Mouse (Mus musculus): ENCODE measurements around the gene Fam135a.
A peak's percentile ranks its signal among the peaks of the same experiment; 100 is the strongest.
"Not testable (repeated sequence)": the region's sequence is repeated elsewhere in the genome, so short reads cannot be mapped to it uniquely, and the experiment has no call there.

Gene Fam135a

DNA sequence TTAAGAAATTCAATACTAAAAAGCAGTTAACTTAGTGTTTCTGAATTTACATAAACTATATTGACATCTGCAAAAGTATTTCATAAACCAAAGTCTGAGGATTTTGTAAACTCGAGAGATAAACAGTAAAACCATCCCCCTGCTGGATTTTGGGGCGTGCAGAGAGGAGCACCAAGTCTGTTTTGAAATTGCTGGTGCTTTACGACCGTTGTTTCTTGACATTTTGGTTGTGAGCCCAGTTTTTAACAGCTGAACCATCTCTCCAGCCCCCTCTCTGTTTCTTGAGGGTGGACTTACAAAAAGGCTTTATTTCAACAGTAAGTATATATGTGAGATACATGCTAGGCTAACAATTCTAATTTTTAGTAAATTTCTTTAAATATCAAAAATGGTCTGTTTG is 33.4 kb downstream of the Fam135a start:
- DNase-seq, result no peak

DNA sequence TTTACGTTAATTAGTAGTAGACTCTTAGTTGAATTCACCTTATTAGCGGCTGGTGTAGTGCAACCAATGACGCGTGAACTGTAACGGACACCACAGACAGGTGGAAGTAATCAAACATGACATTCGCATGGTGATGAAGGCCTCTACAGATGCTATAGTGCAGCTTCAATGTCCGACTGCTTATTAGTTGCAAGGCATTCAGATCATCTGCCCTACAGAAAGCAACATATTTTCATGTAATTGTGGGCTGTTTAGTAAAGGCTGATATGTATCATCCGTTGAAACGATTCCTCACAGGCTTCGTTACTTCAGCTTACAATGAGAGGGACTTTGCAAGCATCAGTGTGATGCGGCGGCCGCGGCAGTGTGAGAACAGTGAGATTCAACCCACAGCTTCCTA is 44.4 kb downstream of the Fam135a start:
- DNase-seq, result no peak

DNA sequence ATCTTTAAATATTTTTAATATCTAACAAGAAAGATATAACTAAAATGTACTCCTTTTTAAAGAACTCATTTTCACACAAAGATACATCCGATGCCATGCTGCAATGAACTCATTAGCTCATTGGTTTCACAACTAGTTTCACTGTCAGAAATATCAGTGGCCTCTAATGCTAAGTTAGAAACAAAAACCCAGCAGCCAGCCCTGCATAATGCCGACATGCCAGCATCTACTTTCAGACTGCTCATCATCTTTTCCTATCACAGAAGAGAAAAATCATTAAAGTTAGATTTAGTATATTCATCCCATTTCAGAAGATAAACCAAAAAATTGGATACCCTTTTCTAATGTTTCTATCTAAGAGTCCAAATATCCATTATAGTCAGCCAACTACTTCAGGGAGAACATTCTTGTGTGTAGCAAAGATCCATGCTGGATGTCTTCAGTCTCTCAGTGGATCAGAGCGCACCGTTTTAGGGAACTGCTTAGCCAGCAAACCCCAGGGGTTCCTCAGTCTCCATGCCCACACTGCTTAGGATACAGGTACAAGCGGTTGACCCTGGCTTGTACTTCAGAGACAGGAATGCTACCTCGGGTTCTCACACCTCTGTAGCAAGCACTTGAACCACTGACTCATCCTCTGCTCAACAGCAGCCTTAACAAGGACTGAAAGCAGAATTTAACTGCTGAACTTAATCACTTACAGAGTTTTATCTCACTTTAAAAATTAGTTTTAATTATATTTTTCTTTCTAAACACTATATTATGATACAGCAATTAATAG is 53.2 kb downstream of the Fam135a start:
- DNase-seq, result peak; percentile 7 to 16

DNA sequence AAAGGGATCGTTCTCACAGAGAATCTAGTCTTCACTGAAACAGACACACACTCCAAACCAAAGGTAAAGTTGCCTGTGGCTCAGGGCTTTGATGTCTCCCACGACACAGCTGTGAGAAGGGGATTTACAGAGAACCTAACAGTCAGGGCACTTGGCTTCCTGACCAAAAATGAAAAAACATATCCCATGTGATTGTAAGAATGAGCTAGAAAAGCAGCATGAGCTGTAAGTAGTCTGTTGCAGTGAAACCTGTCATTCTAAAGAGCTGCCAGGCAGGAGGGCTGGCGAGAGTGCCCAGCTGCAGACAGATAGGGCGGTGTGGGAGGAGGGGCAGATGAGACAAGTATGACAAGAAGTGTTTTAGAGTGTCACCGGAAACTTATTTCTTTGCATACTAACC is 54.5 kb downstream of the Fam135a start:
- DNase-seq, result no peak

DNA sequence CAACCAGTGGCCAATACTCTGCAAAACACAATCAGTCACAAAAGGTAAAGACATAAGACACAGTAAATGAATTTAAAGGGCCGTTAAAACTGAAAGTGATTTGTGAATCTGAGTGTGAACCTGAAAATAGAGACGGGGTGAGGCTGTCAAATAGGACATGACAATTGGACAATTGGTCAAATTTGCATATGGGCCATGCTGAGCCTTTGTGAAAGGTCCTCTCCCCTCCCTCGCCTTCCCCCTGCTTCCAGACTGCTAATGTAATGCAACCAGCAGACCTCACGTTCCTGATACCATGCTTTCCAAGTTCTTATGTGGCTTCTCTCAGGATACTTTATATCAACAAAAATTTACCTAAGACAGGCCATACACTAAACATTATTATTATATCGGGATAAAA is 57.1 kb downstream of the Fam135a start:
- no peak for DNase-seq

DNA sequence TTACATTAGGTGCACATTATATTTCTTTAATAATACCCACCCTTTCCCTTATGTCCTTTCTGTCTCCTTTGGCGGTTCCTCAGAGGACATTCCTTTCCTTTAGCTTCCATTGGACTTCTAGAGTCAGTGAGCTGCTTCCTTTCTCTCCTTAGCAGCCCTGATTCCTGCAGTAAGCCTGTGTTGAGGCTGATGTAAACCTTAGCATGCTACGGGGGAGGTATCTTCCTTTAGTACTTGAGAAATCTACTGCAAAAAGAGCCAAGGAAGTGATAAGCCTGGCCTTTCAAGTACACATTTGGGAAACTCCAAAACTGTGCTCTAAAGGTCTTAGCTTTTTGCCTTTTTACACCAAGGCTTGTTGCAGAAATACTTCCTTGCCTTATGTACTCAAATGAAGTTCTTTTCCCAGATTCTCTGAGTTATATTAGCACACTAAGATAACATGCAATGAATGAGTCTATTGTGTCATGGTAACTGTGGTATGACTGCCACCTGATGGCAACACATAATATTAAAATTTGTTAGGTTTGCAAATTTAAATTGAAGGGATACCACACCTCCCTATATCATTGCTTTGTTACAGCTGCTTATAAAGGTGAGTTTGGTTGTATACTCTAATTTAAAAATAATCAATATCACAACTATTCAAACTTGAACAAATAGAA is 66.2 kb downstream of the Fam135a start:
- DNase-seq, result no peak

DNA sequence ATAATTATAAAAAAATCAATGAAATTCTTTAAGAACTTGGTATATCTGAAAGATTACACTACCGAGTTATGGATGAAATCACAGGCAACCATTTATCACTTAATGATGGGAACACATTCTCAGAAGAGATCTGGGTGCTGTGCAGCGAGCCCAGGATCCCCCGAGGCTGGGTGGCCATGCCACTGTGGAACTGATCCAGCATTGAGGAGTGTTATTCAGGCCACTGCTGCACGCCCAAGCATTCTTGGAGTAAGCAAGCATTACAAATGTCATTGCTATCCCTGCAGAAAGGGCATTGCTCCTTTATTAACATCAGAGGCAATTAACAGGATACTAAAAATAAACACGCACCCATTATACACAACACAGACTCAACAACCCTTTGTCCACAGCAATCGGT is 89.3 kb downstream of the Fam135a start:
- DNase-seq, result no peak

DNA sequence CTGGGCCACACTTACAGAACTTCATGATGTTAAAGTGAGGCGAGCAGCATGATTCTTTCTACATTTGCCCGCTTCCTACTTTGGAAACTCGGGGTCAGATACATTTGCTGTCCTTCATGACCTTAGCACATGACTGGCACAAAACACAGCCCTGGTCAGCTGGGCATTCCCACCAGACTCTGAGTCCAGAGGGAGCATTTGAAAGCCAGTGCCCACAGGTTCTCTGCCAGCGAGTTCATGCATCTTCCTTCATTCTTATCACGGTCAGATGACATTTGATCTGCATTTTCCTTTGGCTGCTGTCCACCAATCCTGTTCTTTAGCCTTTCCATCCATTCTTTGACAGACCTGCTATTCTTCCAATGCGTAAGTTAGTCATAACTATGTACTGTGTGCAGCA is 90.1 kb downstream of the Fam135a start:
- DNase-seq, result no peak

DNA sequence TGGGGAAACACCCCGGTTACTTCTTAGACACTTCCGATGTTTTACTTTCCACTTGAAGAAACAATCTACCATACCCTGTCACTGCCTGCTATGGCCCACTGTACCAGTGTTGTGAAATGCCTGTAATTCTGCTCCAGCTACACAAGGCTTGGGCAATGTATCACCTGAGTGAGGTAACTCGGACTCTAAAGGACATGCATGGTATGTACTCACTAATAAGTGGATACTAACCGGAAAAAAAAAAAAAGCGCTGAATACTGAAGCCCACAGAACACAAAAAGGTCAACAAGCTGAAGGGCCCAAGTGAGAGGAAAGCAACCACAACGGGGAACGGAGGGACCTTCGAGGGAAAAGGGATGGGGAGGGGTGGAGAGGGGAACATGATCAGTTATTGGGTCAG is 92.5 kb downstream of the Fam135a start:
- DNase-seq, result no peak

DNA sequence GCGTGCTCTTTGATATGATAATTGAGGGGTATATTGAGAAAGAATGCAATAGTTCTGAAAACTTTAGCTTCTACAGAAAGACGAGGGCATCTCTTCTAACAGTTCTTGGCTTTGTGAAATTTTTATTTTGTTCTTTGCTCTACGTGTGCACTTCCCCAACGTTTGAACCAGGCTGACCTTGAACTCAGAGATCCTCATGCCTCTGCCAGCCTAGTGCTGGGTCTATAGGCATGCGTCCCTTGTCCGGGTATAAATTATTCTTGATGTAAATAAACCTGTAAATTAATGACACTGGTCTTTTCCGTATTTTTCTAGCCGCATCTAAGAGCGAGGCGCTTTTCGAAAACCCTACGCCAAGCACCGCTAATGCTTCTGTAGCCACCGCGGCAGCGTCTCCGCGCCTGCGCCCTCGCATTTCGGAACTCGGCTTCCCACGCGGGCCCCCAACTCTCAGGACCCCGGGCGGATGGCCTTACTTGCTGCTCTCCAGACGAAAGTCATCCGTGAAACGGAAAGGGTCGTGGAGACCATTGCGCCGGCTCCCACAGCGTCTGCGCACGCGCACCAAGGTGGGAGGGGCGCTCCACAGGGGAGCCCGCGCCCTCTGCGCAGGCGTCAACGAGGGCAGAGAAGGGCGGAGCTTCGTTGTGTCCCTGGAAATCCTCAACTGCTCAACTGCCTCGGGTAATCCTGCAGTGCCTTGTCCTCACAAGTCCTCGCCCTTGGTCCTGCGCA is 94.9 kb downstream of the Fam135a start, which contains the start of gene Sdhaf4:
TSS of gene Sdhaf4 (minus strand) at position 587 of the 735 bp plus-strand sequence.
- DNase-seq, result peak; percentile 89

DNA sequence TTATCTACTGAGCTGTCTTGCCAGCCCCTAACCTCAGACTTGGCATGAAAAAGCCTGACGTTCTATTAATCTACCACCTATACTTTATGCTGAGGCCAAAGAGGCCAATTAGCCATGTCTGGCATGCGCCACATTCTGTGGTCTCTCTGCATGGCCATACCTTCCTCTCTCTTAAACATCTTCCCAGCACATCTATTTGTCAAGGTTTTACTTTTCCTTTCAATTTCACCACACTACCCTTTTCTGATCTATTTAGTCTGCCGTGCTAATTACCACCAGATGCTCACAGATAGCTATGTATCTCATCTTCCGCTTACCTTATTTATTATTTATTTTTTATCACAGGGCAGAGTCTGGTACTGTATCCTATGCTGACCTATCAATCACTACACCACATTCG is 100.8 kb downstream of the Fam135a start:
- no peak for DNase-seq

DNA sequence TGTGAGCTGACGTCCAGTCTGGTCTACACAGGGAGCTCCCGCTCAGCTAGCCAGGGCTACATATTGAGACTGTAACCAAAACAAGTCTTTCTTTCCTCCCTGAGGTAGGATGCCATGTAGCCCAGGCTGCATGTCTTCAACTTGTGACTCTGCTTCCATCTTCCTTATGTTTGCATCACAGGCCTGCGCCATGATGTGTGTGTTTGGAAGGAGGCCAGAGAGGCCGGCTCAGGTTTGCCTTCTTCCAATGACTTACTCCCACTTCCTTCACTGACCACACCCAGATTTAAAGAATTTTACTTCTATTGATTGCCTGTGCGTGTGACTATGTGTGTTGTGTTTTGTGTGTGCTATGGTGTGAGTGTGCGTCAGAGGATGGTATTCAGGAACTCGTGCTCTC is 101.3 kb downstream of the Fam135a start:
- no peak for DNase-seq

DNA sequence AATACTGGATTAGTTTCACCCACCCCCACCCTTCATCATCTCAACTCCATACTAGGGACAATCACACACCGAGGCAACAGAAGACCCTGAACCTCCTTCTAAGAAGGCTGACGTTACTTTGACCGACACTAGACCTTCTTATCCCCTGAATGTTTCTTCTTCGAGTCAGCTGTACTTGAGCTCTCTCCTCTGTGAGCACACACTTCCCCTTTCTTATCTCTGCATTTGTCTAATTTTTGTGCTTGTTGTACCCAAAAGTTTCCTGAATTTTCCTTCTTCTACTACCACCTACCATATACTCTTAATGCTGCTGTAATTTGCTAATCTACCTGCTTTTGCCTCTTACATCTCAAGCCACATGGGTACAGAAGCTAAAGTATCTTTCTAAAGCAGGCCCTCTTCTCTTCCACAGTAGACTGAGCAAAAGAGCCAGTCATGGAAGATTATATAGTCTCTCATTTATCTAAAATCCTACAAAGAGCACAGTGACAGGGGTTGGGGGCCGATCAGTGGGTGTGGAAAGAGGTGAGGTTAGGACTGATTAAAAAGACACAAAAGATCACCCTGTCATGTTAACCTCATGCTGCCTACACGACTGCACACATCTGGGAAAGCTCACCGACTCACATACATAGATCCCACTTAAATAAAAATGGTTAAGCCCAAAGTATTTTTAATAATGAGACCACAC is 101.9 kb downstream of the Fam135a start:
- DNase-seq, result no peak

DNA sequence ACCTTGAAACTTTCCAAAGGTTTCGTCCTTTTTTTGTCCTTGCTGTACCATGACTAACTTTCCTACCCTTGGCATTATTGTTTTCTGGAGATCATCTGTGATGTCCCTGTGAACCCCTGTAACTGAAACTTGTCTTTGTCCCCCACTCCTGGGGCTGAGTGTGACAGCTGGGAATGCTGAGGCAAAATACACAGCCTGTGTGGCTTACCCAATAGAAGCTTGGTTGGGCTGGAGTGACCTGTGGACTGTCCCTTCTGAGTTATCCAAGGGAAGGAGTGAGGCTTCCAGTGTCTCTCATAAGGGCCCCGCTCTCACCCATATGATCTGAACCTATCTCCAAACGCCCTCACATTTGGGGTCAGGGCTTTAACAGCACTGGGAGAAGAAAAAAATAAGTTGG is 102.6 kb downstream of the Fam135a start:
- DNase-seq, result no peak

DNA sequence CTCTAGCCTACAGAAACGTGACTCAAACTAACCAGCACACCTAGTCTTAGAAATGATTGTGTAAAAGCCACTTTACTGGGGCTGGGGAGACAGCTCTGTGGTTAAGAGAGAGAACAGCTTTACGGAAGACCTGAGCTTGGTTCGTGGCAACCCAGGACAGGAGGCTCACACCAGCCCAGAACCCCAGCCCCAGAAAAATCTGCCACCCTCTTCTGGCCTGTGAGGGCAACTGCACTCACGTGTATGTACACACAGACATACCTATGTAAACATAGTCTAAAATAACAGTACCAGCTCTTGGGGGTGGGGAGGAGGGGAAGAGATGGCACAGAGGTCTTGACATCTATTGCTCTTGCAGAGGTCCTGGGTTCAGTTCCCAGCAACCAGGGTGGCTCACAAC is 104.7 kb downstream of the Fam135a start:
- DNase-seq, result no peak

DNA sequence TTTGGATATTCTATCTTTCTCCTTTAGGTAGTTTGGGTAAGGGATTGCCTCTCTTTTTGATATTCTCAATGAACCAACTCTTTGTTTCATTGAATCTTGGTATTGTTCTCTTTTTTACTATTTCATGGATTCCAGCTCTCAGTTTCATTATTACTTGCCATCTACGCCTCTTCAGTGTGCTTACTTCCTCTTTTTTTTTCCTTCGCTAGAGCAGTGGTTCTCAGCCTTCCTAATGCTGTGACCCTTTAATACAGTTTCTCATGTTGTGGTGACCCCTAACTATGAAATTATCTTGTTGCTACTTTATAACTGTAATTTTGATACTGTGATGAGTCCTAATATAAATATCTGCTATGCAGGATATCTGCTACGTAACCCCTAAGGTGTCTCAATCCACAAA is 117.0 kb downstream of the Fam135a start:
- DNase-seq, result no peak

DNA sequence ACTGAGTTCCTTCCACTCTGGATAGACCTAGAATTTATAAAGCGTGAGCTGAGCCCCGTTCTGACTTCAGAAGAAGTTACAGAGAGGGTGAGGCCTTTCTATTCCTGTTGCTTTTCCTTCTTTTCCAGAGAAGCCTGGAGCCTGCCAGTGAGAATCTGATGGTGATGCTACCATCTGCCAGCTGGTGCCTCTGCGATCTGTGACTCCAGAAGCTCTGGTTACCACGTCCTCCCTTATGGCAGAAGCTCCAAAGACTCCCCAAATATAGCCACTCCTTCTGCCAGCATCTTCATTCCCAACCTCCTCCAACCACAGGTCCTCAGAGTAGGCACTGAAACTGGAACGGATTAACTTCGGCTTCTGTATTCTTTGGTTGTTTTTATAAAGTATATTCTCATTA is 121.9 kb downstream of the Fam135a start:
- DNase-seq, result no peak

DNA sequence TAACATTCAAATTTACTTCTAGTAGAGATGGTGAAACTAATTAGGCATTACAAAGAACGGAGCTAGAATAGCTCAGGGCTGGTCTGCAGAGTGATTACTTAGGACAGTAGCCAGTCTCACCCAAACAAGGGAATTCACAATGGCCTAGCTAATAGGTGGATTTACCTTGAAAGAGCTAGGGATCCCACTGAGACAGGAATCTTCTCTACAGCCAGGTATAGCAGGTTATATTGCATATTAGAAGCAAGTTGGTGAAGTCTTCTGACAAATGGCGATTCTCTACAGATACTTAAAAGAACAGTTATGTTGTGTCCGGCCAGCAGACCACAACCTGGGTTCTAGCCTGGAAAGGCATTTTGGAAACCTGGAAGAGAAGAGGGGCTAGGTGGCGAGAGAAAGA is 129.0 kb downstream of the Fam135a start:
- not testable (repeated sequence) for DNase-seq

DNA sequence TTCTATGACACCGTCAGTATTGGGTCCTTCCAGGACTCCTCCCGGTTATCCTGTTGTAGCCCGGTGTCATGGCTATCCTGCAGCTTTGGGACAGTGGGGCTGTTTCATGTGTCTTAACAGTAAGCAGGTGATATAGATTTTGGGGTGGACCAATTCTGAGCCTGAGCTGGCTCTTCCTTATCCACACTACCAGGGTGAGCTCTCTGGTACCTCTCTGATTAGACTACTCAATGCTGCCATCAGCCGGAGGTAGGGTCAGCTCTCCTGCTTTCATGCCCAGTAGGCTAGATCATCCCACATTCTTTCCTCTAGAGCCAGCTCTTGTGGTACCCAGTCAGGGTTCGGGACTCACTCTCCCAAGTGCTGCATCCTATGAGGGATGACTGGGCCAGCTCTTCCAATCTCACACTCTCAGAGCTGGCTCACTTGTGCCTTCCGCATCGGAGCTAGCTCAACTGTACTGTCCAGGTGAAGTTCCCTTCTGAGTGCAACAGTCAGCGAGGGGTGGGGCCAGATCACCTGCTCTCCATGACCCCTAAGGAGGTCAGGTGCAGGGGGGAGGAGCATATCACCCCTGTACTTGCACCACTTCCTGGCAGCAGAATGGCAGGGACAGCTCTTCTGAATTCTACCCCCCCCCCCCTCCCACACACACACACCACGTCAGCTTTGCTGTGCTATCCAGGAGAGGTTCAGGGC is 132.0 kb downstream of the Fam135a start:
- no peak for DNase-seq

DNA sequence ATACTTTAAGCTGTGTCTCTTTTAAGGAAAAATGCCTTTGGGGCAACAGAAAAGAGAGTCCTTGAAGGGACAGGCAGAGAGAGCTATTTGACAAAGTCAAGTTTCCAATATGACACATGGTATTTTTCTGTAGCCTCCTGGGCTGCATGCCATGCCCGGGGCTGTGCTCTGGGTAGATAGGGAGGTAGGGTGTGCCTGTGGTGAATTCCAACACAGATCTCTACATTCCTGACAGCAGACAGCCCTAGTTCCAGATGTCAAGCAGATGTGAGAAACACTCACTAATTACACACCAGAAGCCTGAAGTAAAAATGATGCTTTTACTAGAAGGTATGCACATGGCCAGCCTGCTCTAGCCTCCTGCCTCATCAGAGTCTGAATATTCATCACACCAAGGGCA is 133.9 kb downstream of the Fam135a start:
- no peak for DNase-seq

Data from cerebellum, postnatal 36 days (tissue).